Mouse (Mus musculus) layer of hippocampus, adult 18-20 months (tissue): ENCODE measurements at regions not wholly inside any gene's neighbourhood (a gene's known extent, or its start where the extent isn't known, plus 50 kb on each side); places are given as distances from the start of the nearest gene placed in this dataset.

Source experiments
- DNase-seq, 2 experiments: peaks; one replicate each; pipeline ENCODE4 v3.0.0; 2022; ENCODE audit warnings: low spot score in 2 of 2

- no peak for DNase-seq
These were observed 89.7 kb downstream of the Mn1 start for GRCm38 (mm10) chr5:111506821-111507220.

- no peak for DNase-seq
These were observed 90.2 kb downstream of the Mn1 start for GRCm38 (mm10) chr5:111507332-111507731.

DNA sequence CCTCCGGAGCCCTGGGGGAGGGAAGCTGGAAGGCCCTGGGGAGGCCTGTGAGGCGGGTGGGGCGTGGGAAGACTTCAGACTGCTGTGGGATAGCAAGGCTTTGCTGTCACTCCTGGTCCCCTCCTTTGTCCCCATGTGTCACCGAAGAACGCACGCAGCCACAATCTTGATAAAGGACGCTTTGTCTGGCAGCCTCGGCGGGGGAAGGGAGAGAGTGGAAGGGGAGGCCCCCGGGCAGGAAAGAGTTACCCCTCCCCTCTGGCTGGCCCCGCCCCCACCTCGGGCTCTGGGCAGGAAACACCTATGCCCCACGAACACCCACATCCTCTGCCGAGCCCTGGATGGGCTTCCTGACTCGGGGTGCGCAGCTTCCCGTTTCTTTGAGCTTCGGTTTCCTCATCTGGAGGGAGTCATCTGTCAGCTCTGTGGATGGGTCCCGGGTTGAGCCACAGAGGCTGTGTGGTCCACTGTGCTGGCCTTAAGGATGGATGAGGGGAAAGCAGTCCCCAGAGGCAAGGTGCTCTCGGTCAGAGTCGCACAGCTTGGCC lies 91.9 kb downstream of the Mn1 start:
- DNase-seq, result no peak

DNA sequence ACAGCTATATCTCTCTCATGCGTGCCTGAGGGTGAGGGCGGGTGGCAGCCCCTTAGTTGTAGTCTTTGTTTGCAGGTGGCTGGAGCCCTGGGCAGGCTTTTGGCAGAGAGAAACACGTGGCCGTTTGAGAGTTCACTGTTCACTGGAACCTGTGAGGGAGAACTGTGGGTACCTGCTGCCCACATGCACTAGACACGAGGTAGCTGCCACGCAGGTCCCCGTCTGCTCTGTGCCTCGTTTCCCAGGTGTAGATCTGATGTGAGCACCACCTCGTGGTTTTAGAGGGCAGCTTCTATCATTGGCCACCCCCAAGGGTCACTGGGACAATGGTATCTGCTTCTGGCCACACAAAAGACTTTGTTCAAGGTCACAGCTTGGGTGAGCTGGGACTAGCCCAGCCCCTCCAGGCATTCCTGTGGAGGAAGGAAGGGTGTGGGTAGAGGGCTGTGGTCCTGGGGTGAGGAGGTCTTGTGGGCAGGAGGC lies 92.5 kb downstream of the Mn1 start:
- DNase-seq, result no peak

- DNase-seq, result peak in 1 of 2 experiments; percentile 38
These were observed 93.2 kb downstream of the Mn1 start for GRCm38 (mm10) chr5:111510183-111510878.

DNA sequence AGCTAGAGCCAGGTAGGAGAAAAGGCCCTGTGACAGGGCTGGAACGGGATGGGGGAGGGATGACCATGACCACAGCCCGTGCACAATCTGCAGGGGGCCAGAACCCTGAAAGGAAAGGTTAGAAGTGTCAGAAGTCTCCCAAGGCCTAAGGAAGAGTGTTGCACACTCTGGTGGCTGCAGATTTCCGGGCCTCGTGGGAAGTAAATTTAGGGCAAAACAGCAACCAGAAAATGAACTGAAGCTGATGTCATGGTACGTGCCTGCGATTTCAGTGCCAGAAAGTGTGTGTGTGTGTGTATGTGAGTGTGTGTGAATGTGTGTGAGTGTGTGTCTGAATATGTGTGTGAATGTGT lies 93.7 kb downstream of the Mn1 start:
- DNase-seq, result no peak

GRCm38 (mm10) chr5:111511982-111512381 lies 94.8 kb downstream of the Mn1 start:
- DNase-seq, result no peak

DNA sequence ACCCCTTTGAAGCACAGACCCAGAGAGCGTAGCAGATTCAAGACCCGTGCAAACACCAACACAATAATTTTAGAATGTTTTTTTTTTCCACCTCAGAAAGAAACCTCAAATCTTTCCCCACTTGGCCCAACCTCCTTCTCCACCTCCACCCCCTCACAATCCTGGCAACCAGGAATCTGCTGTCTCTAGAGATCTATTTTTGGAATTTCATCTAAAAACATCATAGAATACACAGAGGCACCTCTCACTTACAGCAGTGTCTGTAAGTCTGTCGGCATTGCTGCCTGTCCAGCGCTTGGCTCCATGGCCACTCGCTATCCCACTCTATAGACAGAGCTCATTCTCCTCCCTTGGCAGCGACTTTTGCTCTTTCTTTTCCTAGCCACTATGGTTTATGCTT lies 96.8 kb downstream of the Mn1 start:
- no peak for DNase-seq

GRCm38 (mm10) chr5:111519059-111519458 lies 101.9 kb downstream of the Mn1 start:
- DNase-seq, result no peak

- DNase-seq, result no peak
These were observed 102.4 kb downstream of the Mn1 start for GRCm38 (mm10) chr5:111519500-111520041.

DNA sequence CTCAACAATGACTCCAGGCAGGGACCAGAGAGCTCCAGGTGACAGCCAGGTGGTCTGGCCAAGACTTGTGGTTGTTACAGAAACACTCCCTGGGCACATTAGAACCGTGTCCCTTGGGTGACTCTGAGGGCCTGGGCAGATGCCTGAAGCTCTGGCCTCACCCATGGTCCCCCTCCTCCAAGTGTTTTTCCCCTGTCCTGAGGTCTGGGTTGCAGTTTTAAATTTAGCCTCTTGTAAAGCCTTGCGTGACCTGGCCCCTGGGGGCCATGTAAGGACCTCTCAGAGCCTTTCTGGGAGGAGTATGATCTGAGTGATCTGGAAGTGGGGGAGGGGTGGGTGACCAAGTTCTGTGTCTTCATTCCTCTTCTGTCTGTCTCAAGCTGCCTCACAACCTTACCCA lies 104.7 kb downstream of the Mn1 start:
- no peak for DNase-seq

GRCm38 (mm10) chr5:111522586-111522985 lies 105.4 kb downstream of the Mn1 start:
- no peak for DNase-seq

GRCm38 (mm10) chr5:111527741-111528140 lies 110.6 kb downstream of the Mn1 start:
- no peak for DNase-seq

GRCm38 (mm10) chr5:111529096-111529495 lies 111.9 kb downstream of the Mn1 start:
- DNase-seq, result no peak

- no peak for DNase-seq
These were observed 113.7 kb downstream of the Mn1 start for GRCm38 (mm10) chr5:111530628-111531524.

DNA sequence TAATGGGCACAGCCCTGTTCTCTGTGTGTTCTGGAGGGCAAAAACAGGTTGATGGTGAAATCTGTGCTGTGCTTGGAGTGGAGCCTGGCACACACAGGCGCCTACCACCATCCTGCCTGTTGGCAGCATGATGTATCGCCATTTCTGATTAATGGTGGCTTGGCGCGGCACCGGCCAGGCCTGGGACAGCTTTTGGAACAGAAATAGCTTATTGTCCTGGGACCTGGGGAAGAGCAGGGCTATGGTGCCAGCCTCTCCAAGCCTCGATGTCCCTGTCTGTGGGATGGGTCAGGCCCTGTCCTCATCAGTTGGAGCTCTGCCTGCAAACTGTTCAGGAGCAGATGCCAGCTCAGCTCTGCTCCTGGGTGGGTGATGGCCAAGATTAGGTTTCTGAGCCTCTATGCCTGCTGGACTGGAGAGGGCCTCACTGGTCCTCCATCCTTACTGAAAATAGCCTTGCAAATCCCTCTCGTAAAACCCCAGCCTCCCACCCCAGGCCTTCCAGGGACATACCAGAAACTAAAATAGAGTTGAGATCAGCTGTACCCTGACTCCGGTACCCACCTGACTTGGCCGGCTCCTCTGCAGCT lies 115.4 kb downstream of the Mn1 start:
- DNase-seq, result peak in 1 of 2 experiments; percentile 62

DNA sequence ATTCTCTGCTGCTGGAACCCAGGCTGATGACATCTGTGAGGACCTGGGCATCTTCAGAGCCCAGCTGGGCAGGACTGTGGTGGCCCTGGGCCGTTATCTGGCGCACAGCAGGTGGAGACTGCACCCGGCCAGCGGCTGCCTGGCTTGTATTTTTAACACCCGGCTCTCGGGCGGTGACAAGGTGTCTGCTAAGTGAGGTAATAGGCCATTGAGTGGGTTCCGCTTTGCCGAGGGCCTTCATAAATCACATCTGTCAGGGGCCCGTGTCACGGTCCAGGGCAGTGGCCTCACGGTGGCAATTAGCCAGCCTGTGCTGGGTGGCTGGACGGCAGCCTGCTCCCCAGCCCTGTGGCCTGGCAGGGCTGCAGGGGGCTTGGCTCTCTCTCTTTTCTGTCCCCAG lies 118.8 kb downstream of the Mn1 start:
- no peak for DNase-seq

DNA sequence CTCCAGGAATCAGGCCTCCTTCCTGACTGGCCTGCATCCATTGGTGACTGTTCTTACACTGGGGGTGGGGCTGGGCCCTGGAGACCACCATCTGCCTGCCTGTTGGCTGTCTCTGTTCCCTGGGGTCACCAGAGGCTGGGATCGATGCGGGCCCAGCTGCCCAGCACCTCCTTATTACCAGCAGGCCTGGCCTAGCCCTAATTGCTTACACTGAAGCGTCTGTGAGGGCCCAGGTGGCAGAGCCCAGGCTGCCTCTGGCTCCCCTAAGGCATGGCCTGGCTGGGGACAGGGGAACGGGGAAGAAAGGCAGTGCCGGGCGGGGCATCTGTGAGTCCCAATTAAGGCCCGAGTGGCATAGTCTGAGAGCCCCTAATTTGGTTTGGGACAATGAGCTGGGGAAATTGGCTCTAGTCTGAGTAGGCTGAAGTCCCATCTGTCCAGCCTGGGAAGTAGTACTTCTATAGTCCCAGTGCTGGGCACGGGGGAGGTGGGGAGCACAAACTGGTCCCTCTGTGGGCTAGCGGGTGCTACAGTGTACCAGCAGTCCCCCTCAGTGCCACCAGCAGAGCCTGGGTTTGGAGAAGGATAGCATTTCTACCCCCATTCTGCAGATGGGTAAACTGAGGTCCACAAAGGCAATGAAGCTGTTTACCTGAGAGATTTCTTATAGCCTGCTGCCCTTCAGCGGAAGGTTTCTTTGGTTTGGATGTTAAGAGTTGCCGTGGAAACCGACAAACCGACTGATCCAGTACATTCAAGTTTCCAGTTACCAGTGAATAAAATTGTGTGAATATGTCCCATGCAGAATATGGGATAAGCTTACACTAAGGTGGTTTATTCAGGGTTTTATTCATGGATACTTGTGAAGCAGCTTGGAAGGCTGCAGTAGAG lies 121.6 kb downstream of the Mn1 start:
- DNase-seq, result no peak

- no peak for DNase-seq
These were observed 123.3 kb downstream of the Mn1 start for GRCm38 (mm10) chr5:111540486-111540885.

DNA sequence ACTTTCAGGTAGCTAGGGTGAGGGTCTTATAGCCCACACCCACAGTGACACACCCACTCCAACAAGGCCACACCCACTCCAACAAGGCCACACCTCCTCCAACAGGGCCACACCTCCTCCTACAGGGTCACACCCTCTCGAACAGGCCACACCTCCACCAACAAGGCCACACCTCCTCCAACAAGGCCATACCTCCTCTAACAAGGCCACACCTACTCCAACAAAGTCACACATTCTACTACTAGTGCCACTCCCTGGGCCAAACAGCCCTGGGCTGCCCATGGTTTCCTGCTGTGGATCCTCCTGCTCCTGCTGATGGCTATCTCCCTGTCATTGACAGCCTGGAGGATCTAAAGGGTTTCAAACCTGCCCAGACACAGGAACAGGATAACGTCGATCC lies 124.9 kb downstream of the Mn1 start:
- DNase-seq, result no peak
